Mouse (Mus musculus) layer of hippocampus, adult 2 months (tissue): Measurements from ENCODE around the gene Tysnd1. TPM values are rescaled to one million over a fixed set of nuclear protein-coding genes. Genes with fewer than 3 reads are reported as not detected.

Experiments
- DNase-seq, 2 experiments: peaks; one replicate each; pipeline ENCODE4 v3.0.0; 2022; ENCODE audit warnings: low spot score in 2 of 2
- H3K27ac ChIP-seq: fragments of 200-600 bp; 2 replicates; pipeline ENCODE4 v1.8.1; 2022
- H3K4me3 ChIP-seq: fragments of 200-600 bp; 2 replicates; pipeline ENCODE4 v1.8.1; 2022; ENCODE audit warnings: mild to moderate bottlenecking
- CTCF ChIP-seq: fragments of 200-600 bp; conservative IDR thresholded peaks from 2 replicates; pipeline ENCODE4 v1.8.1; 2022; ENCODE audit warnings: antibody characterized with exemption, mild to moderate bottlenecking, moderate library complexity
- long read RNA-seq, 2 experiments: library from polyadenylated mRNA; stranded (forward); transcript quantifications; one replicate each; pipeline ENCODE4 v2.0.0; 2021; ENCODE audit warnings: borderline mapping rate in 2 of 2
- total RNA-seq, 2 experiments: library from RNA; stranded (reverse); gene quantifications; 2 replicates each; pipeline ENCODE4 v1.2.3; 2021

The Tysnd1 gene
- 10 to 100 TPM; 23.3 to 23.8 TPM for total RNA-seq
- long read RNA-seq, experiment 1, transcript Tysnd1-201 (4 exons, 2,286 nt): major isoform, 45 of 49 reads
- long read RNA-seq, experiment 1, partial matches to known transcripts: 1 of 49 reads
- long read RNA-seq, experiment 1, other reads (novel, unspliced or antisense): 2 of 49 reads
- long read RNA-seq, experiment 2, transcript Tysnd1-201 (4 exons, 2,286 nt): major isoform, 57 of 61 reads
- long read RNA-seq, experiment 2, partial matches to known transcripts: 1 of 61 reads
- long read RNA-seq, experiment 2, other reads (novel, unspliced or antisense): 3 of 61 reads

DNA sequence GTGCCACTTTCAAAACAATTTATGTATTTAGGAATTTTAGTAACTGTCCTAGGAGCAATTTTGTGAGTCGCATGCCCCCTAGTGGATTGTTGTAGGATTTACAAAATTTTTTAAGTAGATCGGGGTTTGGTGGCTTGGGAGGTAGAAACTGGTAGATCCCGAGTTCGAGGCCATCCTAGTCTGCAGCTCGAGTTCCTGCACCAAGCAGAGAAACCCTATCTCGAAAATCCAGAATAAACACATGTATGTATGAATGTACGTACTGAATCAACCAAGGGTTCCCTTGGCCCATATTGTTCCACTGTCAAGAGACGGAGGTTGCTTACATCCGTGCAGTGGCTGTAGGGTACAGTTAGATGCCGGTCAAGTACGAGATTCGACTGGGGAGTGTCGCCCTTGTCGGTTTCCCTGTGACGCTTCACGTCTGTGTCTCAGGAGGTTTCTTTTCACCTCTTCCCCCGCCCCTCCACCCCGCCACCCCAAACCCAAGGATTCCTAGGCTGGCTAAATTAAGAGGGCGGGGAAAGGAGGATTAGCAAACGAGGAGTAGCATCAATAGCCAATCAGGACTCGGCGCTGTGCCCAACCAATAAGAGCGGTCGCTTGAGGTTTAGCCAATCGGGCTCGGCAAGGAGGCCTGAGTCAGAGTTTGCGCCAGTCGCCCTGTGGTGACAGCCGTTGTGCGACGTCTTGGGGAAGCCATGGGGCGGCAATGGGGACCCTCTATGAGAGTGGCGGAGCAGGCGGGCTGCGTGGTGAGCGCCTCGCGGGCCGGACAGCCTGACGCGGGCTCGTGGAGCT is at the start of gene Tysnd1:
TSS of gene Tysnd1 (plus strand) at position 645 of the 801 bp plus-strand sequence.
- DNase-seq: peak; percentile 96 to 97
- Histone ChIP-seq H3K4me3 (peak within 1 kb of the TSS; percentile 70), H3K27ac (peak within 1 kb of the TSS; percentile 87)
- TF ChIP-seq CTCF: peak; percentile 76

DNA sequence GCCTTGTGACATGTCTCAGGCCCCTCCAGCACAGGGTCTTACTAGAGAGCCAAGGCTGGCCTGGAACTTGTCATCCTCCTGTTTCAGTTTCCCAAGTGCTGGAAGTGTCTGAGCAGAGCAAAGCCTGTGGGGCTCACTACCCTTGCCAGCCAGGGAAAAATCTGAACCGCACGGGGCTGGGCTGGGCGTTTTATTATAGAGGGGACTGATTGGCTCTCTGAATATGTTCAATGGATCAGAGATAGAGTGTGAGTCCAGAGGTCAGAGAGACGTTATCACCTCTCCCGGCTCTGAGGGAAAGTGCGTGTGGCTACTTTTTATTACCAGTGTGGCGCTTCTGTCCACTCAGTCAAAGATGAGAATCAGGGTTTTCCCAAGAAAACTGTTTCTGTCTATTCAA is 48.8 kb upstream of the Tysnd1 start:
- Histone ChIP-seq H3K27ac (no peak overlapping the region), H3K4me3 (no peak overlapping the region)
- TF ChIP-seq CTCF: no peak
- no peak for DNase-seq

DNA sequence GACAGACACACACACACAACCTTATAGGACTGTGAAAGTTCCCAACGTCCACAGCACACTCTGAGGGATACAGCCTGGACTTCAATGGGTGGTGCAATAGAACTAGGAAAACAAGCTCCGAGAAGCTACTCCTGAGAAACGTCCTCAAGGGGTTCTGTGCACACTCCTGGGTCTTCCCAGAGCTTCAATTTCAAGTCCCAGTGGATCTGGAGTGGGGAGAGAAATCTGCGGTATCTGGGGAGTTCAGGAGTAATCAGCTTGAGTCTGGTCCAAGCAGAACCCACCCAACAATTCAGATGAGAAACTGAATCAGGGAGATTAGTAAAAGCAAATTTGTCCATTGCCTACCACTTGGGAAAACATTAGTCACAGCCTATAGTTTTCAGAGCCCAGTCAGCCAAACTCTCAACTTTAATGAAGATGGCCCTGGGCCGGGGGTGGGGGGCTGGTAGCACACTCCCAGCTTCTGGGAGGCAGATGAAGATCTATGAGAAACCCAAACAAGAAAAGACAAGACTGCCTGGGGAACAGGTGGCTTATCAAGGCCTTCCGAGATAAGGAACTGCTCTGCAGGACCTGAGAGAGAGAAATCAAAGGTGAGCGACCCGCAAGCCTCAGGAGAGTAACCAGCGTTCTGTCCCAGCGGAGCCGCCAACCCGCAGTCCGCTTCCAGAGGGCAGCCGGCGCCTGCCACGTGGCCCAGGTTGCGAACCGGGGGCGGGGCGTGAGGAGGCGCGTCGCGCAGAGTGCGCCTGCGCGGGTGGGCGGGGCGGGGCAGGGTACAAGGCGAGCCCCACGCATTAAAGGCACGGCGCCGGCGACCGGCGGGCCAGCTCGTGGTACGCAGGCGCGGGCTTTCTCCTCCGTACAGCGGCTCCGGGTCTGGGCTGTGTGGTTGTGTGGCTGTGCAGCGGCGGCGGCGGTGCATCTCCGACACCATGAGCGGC is 47.3 kb upstream of the Tysnd1 start, which contains the start of gene Ppa1:
TSS of gene Ppa1 (plus strand) at position 763 of the 947 bp plus-strand sequence.
- peak; percentile 83 to 88 for DNase-seq
- H3K4me3 ChIP-seq: peak within 1 kb of the TSS; percentile 91
- H3K27ac ChIP-seq: peak within 1 kb of the TSS; percentile 86
- TF ChIP-seq CTCF: no peak

DNA sequence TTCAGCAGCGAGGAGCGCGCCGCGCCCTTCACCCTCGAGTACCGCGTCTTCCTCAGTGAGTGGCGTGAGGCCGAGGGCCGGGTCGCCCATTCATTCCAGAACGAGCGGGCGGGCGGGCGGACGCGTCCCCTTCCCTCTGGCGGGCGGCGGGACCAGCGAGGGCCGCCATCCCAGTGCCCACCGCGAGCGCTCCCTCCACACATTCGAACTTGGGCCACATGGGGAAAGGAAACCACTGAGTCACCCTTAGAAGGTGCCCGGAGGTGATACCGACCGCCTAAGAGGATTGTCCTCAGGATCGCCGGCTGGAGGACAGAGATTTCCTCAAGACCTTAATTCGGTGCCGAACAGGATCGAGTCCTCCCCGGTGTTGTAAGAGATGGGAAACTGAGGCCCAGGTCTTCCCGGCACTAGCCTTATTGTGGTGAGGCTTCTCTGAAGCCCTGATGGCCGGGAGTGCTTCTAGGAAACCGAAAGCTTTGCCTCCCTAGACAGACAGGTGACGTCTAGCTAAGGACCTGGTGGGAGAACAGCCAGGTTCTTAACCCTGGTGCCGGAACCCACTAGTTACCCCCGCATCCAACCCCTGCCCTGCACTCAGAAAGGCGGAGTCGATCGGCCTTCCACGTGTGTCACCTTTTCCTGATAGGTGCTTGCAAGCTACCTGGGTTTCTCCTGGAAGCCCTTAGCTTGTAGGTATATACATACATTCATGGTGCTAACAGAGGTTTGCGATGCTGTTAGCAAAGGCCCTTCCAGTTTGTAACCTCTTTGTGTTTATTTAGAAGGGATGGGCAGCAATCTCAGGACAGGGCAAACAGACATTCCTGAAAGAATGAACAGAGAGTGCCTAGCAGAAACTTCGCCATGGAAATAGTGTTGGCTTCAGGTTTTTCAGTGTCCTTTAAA is 46.3 kb upstream of the Tysnd1 start:
- TF ChIP-seq CTCF: no peak
- H3K27ac ChIP-seq: peak overlapping the region; percentile 86
- H3K4me3 ChIP-seq: peak overlapping the region; percentile 91
- no peak for DNase-seq

DNA sequence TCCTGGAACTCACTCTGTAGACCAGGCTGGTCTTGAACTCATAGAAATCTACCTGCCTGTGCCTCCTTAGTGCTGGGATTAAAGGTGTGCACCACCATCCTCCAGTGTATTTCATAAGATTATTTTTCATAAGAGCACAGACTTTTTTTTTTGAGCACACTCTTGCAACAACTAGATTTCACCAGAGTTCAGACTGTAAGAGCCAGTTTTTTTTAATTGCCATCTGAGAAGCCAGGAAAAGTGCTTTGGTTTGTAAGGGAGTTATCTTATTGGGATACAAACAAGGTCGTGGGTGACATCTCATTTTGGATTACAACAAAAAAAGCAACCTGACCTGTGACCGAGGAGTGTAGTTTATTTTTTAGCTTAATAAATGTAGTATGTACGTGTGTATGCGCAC is 41.2 kb upstream of the Tysnd1 start:
- no peak for TF ChIP-seq CTCF
- Histone ChIP-seq H3K4me3 (no peak overlapping the region), H3K27ac (no peak overlapping the region)
- DNase-seq: no peak

DNA sequence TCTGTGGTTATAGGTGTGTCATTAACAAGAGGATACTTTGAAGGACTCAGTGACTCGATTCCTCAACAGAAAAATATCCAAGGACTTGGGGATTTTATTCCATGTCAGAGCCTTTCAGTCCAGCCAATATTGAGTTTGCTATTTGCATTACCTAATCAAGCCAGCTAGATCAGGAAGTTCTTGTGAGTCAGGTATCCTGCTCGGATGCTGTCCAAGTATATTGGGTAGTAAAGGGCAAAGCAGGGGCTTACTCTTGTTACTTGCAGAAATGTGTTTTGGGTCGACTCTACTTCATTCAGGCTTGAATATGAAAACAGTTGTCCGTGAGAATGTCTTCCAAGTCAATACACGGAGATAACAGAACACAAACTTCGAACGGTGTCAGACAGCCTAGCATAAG is 40.6 kb upstream of the Tysnd1 start:
- H3K27ac ChIP-seq: no peak overlapping the region
- no peak overlapping the region for H3K4me3 ChIP-seq
- no peak for TF ChIP-seq CTCF
- no peak for DNase-seq

DNA sequence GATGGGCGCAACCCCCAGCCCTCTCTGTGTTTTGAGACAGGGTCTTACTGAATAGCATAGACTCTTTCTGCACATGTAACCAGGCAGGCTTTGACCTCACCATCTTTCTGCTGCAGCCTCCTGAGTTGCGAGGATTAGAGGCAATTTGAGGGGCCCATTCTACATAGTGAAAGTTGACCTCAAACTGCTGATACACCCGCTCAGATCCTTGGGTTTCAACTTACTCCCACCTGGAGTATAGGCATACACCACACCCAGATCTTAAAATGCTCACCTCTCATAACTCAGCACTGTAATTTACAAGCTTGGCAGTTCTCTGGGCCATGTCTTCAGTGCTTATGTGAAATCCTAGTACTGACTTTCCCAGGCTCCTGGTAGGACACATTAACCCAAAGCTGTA is 40.1 kb upstream of the Tysnd1 start:
- no peak overlapping the region for H3K4me3 ChIP-seq
- no peak overlapping the region for H3K27ac ChIP-seq
- TF ChIP-seq CTCF: no peak
- DNase-seq: no peak

DNA sequence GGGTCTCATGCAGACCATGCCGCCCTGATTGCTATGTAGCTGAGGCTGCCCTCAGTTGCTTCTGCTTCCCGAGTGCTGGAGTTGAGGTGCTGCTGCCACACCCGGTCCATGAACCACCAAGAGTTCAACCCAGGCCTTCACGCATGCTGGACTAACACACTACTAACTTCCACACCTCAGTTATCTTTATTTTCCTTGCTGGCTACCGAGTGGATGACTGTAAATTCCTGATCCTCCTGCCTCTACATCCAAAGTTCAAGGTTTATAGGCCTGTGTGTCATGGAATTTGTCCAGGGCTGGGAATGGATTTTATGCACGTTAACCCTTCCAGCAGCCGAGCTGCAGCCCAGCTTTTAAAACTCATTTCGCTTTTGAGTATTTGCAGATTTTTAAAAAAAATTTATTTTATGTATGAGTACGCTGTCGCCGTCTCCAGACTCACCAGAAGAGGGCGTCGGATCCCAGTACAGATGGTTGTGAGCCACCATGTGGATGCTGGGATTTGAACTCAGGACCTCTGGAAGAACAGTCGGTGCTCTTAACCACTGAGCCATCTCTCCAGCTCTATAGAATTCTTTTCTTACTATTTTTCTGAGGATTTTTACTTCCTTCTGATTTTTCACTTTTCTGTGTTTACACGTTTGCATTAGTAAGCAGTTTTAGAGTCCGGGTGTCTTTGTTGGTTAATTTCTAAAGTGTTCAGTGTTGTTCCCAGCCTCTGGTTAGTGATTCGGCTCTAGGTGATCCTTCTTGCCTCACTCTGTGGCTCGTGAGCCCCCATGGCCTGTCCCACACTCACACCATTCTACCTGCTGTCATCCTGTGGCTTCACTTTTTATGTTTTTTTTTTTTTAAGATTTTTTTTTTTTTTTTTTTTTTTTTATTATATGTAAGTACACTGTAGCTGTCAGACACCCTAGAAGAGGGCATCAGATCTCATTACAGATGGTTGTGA is 38.1 kb upstream of the Tysnd1 start:
- TF ChIP-seq CTCF: peak; percentile 64
- Histone ChIP-seq H3K4me3 (no peak overlapping the region), H3K27ac (no peak overlapping the region)
- no peak for DNase-seq

DNA sequence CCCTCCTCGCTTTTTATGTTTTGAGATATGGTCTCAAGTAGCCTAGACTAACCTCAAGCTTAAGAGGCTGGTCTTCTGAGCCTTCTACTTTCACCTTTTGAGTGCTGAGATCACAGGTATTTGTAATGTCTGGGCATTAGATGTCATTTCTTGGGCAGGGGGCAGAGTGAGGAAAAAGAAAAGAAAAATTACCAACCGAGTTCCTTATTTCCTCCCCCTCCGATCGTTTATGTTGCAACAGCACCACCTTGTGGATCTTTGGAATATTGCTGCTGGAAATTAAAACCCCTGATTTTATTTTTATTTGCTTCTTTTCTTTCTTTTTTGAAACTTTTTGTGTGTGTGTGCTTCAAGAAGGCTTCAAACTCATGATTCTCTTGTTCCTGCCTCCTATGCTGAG is 37.3 kb upstream of the Tysnd1 start:
- TF ChIP-seq CTCF: peak; percentile 87
- no peak overlapping the region for H3K4me3 ChIP-seq
- H3K27ac ChIP-seq: no peak overlapping the region
- DNase-seq: peak in 1 of 2 experiments; percentile 45

DNA sequence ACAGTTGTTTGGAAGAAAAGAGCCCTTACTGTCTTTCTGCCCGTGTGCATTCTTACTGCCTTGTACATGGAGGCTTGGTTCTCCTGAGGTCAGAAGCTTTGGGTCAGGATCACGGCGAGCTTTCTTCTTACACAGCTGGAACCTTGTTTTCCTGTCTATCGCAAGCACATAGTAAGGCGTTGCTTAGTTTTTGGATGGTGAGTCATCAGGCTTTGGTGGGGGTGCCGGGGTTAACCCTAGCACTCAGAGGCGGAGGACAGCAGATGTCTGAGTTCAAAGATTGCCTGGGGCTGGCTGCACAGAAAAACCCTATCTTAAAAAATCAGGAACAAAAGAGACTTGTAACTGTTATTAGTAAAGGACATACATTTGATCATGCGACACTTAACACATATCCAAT is 33.4 kb upstream of the Tysnd1 start:
- no peak for DNase-seq
- no peak overlapping the region for H3K4me3 ChIP-seq
- H3K27ac ChIP-seq: no peak overlapping the region
- TF ChIP-seq CTCF: no peak
